Mouse (Mus musculus): ENCODE measurements around the gene Trim27.

Trim27 gene

DNA sequence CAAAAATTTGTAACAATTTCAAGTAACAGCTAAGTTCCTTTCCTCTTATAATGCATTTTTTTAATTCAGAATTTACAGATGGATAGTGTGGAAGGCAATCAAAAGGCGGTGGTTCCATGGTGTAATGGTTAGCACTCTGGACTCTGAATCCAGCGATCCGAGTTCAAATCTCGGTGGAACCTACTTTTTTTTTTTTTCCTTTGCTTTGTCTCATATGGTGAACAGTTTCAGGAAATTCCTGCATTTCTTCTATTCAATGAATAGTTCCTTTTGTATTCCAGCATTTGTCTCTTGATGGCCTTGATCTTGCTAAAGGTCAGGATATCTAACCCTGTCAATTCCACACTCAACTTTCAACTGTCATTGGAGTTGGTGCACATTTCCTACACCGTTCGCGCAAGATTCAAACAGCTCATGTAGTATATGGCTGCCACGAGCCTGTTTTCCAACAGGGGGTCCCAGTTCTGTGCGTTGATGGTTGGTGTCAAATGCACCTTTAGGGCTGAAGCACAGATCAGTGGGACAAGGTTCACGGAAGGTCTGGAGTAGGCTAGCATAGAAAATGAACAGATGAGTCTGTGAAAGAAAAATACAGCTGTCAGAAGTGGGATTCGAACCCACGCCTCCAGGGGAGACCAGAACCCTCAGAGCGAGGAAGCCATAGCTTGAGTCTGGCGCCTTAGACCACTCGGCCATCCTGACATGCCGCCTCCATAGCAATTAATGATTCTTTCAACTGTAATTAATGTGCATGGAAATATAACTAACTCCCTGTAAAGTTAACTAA lies 6.8 kb upstream of the Trim27 start:
- DNase-seq (ENCODE audit: low spot score in 2 of 2), result no peak

GRCm38 (mm10) chr13:21173072-21173471 lies 6.2 kb upstream of the Trim27 start:
- peak; percentile 62 to 64 for DNase-seq (ENCODE audit: low spot score in 2 of 2)

DNA sequence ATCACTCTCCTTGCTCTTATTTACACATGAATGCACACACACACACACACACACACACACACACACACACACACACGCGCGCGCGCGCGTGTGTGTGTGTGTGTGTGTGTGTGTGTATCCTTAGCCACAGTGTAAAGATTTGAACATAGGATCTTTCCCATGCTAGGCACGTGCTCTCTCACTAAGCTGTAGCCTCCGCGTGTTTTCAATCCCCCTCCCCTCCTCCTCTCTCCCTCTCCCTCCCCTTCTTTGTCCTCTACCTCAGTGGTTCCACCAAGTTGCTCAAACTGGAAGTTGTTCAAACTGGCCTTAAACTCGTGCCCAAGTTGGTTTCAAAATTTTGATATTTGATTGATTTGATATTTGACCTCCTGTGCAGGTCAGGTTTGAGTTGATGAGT lies 2.5 kb upstream of the Trim27 start:
- DNase-seq (ENCODE audit: low spot score in 2 of 2), result no peak

- no peak for DNase-seq (ENCODE audit: low spot score in 2 of 2)
These were observed 1.6 kb upstream of the Trim27 start for GRCm38 (mm10) chr13:21177657-21178056.

GRCm38 (mm10) chr13:21178364-21178763 lies 881 bp upstream of the Trim27 start:
- DNase-seq (ENCODE audit: low spot score in 2 of 2), result no peak

DNA sequence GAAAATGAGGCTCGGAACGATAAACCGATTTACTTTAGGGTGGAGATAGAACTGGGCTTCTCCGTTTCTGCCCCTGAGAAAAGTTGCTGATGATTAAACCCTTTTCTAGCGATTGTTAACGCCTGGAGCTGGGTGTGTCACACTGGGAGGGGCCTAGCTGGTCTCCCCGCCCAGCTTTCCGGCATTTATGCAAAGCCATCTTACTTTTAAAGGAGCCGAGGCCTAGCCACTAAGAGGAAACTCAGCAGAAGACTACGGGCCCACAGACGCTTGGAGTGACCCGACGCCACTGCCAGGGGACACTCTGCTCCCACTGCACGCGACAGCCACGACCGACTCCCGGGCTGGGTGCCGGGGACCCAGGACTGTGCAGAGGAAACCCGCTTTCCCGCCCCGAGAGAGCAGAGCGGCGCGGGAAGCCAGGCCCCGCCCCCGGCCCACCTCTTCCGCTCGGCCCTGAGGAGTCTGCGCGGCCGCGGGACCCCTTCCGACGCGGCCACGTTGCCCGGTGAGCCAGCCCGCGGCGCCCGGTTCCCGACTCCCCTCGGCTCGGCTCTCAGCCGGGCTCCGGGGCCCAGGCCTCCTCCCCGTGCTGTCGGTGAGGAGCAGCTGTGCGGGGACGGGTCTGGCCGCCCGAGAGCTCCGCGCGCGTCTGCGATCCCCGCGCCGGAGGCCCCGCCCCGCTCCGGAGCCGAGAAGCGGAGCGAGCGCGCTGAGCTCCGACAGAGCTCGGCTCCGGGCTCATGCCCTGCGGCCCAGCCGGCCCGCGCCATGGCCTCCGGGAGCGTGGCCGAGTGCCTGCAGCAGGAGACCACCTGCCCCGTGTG lies 692 bp downstream of the Trim27 start:
- peak; percentile 83 to 85 for DNase-seq (ENCODE audit: low spot score in 2 of 2)

GRCm38 (mm10) chr13:21180551-21181530 lies 1.6 kb downstream of the Trim27 start:
- no peak for DNase-seq (ENCODE audit: low spot score in 2 of 2)

GRCm38 (mm10) chr13:21181996-21182395 lies 2.8 kb downstream of the Trim27 start:
- DNase-seq (ENCODE audit: low spot score in 2 of 2), result no peak

GRCm38 (mm10) chr13:21183066-21183465 lies 3.8 kb downstream of the Trim27 start:
- no peak for DNase-seq (ENCODE audit: low spot score in 2 of 2)

GRCm38 (mm10) chr13:21183661-21184060 lies 4.4 kb downstream of the Trim27 start:
- DNase-seq (ENCODE audit: low spot score in 2 of 2), result no peak

- DNase-seq (ENCODE audit: low spot score in 2 of 2), result no peak
These were observed 6.3 kb downstream of the Trim27 start for GRCm38 (mm10) chr13:21185521-21185920.

- no peak for DNase-seq (ENCODE audit: low spot score in 2 of 2)
These were observed 16.4 kb downstream of the Trim27 start for GRCm38 (mm10) chr13:21195406-21196228.

DNA sequence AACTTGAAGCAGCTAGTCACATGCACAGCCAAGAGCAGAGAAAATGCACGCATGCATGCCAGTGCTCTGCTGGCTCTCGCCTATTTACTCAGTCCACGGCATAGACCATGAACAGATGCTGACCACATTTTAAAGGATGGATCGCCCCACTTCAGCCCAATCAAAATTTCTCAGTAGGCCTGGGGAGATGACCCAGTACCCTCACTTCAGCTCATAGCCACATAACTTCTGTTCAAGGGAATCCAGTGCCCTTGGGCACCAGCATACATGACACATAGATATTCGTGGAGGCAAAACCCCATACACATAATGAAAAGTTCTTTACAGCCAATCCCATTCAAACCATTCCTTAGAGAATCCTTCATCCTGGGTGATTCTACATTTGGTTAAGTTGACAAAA lies 18.5 kb downstream of the Trim27 start:
- DNase-seq (ENCODE audit: low spot score in 2 of 2), result no peak

DNA sequence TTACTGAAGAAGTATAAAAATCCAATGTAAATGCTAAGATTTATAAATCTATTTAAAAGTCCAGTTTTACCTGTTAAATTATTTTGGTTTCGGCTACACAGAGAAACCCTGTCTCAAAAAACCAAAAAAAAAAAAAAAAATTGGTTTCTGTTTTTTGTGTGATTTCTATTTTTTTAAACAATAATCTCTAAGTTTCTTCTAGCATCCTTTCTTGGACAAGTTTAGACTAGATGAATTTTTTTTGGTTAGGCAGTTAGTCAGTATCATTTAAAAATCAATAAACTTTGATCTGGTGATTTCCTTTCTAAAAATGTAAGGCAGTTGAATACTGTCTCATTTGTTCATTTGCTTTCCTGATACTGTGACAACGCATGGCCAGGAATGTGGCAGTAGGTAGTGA lies 19.1 kb downstream of the Trim27 start:
- no peak for DNase-seq (ENCODE audit: low spot score in 2 of 2)

DNA sequence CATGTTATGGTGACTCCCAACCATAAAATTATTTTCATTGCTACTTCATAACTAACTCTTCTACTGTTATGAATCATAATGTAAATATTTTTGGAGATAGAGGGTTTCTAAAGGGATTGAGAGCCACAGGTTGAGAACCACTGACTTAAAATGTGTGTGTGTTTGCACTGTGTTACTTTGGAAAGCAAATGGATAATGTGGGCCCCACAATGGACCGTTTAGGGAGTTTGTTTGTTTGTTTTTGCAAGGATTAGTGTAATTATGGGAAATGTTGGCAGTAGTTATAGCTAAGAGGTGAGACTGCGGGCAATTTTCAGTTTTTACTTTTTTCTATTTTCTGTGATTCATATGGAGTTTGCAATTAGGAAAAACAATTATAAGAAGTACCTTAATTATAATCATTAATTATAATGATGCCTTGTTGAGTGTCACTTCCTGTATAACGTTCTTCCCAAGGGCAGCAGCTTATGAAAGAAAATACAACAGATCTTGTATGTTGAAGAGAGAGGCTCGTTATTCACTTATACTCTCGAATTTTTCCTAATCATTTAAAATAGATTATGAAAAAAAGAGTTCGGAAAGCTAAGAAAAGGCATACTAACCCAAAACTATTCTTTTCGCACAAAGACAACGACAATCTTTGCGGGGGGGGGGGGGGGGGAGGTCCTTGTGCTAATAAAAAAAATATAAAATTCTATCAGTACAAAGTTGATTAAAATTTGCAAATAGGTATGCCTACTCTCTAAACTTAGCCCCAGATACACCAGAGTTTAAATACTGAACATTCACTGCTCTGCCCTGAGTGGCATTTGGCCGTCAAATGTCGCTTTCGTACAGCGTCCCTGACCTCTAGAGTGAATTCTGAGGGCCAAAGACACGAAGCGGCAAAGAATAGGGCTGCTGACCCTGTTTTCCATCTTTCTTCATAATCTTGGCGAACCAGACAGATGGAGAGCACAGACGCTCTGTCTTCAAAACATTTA lies 20.1 kb downstream of the Trim27 start:
- DNase-seq (ENCODE audit: low spot score in 2 of 2), result peak in 1 of 2 experiments; percentile 6

GRCm38 (mm10) chr13:21200043-21200999 lies 21.1 kb downstream of the Trim27 start:
- peak; percentile 89 to 93 for DNase-seq (ENCODE audit: low spot score in 2 of 2)

DNA sequence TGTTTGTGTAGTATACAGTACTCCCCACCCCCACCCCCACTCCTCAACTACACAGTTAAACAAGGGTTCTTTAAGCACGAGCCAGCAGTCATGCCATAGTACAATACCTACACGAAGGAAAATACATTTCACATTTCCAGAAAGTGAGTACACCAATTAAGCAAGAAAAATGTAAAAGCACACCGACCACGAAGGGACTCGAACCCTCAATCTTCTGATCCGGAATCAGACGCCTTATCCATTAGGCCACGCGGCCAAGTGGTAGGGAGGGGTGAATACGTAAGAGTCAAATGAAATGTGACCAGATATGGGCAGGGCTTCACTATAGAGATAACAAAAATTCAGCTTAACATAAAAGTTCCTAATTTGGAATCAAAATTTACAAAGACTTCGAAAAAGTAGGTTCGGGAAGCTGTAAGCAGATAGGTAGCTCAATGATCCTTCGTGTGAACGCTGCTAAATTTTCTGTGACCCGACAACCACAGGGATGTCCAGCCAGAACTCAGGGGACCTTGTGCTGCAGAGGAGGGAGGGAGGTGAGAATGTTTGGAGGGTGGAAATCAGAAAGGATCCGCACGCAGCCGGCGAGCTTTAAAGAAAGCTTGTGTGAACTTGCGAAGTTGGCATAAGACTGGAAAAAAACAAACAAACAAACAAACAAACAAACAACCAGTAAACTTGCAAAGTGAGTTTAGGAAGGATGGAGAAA lies 36.2 kb downstream of the Trim27 start:
- DNase-seq (ENCODE audit: low spot score in 2 of 2), result peak; percentile 57 to 68

GRCm38 (mm10) chr13:21216781-21217180 lies 37.5 kb downstream of the Trim27 start:
- no peak for DNase-seq (ENCODE audit: low spot score in 2 of 2)
